Mouse (Mus musculus) lung, postnatal 14 days (tissue): ENCODE measurements around the gene Ifi208.
A peak's percentile ranks its signal among the peaks of the same experiment; 100 is the strongest.
"Not testable (repeated sequence)": the region's sequence is repeated elsewhere in the genome, so short reads cannot be mapped to it uniquely, and the experiment has no call there.

Experiments used
- DNase-seq: peaks from one replicate; pipeline ENCODE4 v3.0.0; 2021

Ifi208 gene

DNA sequence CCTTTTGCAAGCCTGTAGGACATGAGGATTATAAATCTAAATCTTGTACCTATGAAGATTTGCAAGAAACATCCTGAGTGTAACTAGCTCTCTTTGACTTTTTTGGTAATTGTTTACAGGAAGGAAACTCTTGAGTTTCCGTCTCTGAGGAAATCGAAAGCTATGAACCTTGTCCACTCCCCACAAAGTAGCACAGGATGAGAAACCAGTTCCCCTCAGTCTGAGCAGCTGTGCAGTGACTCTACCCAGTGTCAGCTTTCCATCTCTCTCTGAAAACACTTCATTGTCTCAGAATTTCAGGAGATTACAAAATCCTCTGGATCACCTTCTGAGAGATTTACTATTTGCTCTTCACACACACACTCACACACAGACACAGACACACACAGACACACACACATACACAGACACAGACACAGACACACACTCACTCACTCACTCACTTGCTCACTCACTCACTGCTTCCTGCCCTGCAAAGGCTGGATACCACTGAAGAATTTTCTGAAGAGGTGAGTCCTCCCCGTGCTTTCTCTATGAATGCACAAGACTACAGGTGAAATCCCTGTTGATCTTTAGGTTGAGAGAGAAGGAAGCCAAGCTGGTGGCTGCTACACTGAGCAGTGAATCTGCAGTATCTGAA lies at the start of gene Ifi208:
Gene Ifi208, plus strand, starts transcription at position 218 of the 640 bp plus-strand sequence.
- DNase-seq = peak; percentile 3

DNA sequence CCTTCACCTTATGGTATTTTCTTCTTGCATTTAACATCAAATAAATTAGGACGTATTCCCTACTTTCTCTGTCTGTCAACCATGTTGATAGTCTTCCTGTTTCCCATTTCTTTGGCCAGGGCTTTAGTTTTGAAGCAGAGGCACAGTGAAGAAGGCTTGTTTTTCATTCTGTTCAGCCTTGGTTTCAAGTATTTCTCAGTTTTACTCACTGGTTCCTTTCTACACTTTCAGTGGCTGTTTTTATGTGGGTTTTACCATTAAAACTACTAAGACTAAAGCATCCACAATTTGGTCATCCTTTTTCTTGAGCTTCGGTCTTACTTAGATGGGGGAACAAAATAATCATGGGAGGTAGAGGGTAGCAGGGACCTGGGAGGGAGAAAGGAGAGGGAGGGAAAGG lies 49.4 kb upstream of the Ifi208 start:
- DNase-seq = no peak

DNA sequence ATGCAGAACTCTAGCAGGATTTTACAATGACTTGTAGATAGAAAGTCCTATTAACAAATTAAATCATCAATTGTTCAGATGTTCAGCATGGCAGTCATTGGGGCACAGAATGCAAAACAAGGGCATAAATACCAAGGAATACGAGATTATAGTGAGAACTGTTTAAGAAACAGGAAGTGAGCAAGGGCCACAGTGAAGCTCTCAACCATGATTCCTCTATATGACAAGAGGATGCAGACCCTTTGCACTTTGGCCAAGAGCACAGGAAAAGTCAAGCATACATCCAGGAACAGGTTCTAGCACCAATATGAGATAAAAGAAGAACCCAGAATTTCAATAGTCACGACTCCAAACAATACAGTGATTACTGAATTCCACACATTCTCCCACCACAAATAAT lies 46.8 kb upstream of the Ifi208 start:
- no peak for DNase-seq

DNA sequence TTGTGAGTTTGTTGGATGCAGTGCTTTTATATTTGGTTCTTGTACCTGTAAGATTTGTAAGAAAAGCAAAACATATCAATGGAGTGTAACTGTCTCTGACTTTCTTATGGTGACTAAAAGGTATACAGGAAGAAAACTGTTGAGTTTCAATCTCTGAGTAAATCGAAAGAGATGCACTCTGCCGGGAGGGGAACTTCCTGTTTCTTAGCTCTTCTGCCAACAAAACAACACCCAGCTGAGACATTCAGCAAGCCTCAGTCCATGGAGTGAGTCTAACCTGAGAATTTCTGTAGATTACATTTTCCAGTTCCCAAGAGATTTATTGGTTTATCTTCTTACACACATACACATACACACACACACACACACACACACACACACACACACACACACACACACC lies 42.9 kb upstream of the Ifi208 start, which contains the start of gene Ifi209:
Gene Ifi209, plus strand, starts transcription at position 296 of the 400 bp plus-strand sequence.
- not testable (repeated sequence) for DNase-seq

DNA sequence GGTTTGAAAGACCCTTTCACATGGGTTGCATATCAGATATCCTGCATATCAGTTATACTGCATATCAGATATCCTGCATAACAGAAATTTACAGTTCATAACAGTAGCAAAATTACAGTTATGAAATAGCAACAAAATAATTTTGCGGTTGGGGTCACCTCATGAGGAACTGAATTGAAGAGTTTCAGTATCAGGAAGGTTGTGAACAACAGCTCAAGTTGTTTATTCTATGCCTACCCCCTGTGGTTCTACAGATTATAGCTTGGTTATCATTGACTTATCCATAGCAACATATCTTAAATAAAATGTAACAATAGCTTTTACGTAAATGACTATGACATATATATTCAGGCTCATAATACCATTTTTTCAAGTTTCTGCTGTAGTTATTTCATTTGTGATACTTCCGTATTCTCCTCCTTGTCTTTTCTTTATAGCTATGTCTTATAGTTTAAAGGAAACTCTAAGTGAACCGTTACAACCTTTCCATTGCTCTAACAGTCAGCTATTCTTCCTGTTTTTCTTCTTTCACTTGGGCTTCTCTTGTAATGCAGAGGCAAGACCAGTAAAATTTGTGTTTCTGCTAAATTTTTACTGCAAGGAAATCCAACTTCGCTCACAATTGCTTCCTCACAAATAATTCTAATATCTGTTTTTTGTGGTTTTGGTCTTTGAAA lies 39.4 kb upstream of the Ifi208 start:
- DNase-seq = no peak

DNA sequence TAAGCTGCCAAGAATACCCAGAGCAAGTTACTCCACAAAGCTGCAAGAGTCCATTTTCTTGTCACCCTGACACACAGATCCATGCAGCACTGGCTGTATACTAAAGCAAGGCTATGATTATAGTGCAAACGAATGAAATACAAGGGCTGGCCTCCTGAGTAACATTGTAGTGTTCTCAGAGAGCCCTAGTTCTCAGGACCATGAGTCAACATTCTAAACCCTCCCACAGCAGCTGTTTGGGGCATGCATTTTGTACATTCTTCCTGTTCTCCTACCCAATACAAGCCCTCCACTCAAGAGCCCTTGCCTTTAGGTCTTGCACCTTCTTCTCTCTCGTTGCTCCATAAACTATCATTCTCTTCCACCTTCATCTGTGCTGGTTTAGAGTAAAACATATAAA lies 28.1 kb upstream of the Ifi208 start:
- no peak for DNase-seq

DNA sequence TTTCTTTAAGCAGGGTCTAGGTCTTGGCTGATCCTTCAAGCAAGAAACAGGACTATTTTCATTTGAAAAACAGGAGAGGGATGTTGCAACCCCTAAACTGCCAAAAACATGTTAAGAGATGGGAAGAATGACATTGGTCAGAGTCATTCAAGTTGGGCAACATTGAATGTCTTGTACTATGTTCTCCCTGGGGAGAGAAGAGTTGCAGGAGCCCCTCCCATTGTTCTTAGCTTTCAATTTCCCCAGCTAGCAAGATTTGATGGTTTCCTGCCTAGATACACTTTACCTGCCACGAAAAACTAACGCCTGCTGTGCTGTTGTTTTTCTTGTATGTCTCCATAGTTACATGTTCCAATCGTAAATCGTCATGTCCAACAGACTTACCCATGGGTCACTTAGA lies 15.5 kb upstream of the Ifi208 start:
- no peak for DNase-seq

DNA sequence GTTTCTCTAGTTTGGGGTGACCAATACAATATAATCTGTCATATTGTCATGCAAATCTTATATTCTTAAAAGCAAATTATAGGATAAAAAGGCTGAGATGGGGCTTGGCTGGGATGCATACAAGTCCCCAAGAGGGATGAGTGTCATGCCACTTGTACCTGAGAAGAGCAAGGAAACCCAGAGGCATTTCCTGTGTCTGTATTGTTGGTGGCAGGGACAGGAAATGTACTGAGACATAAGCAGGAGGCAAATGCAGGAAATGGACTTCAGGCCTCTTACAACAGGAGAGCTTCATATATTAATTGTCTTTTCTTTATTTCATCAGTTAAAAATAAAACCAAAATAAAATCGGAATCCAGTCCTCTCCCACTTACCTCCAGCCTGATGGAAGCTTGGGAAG lies 5.1 kb downstream of the Ifi208 start:
- DNase-seq = not testable (repeated sequence)

DNA sequence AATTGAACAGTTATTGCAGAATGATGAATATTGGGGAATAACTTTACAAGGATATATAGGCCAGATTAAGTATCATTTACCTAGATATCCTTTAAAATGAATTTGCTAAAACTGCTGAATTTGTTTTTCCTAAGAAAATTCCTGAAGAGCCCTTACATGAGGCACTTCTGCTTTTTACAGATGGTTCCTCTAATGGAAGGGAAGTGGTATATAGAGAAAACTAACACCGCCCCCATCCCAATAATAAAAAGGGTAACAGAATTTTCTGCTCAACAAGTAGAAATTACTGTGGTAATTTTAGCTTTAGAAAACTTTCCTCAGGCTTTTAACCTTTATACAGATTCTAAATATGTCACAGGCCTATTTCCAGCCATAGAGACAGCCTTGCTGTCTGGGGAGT lies 20.8 kb downstream of the Ifi208 start:
- no peak for DNase-seq

DNA sequence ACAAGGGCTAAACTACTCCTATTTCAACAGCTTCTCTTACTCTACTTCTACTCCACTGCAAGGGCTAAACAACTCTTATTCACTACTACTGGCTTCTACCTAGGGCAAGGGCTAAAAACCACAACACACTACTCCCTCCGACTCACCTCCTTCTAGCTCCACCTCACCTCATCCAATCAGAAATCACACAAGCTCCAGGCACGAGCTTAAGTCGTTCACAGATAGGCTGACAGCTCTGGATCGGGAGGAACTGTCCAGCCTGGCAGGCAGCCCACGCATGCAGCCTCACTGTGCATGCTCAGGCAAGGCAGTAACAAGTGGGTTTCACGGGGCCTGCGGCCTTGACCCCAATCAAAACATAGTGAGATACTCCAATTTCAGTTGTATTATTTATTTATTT lies 59.7 kb downstream of the Ifi208 start:
- no peak for DNase-seq

DNA sequence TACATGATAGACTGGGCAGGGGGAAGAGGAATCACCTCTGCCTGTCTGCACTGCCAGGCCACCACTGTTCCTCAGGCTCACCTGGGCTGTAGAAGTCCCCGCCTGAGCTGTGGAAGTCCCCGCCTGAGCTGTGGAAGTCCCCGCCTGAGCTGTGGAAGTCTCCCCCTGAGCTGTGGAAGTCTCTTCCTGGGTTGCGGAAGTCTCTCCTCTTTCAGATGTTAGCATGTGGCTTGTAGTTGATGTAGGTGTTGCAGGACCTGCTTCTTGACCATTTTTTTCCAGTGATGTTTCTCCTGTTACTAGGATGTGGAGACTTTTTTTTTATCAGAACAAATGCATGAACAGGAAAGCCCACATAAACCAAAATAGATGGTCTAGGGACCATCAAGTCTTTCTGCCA lies 61.5 kb downstream of the Ifi208 start:
- not testable (repeated sequence) for DNase-seq

DNA sequence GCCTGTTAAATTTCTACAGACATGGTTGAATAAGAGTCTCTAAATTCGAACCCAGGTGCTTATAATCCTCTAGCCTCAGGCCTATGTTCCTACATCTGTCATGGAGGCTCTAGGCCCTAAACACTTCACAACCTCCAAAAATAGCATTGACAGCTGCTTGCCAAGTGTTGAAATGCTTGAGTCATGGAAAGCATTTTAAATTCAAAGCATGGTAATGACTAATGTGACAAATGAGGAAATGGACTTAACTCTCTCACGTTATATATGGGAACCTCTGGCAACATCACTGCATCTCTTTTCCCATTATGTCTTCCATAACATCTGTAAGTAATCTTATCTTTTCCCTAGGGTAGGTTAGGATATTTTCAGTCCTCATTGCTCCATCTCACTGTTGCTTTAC lies 63.5 kb downstream of the Ifi208 start:
- no peak for DNase-seq

DNA sequence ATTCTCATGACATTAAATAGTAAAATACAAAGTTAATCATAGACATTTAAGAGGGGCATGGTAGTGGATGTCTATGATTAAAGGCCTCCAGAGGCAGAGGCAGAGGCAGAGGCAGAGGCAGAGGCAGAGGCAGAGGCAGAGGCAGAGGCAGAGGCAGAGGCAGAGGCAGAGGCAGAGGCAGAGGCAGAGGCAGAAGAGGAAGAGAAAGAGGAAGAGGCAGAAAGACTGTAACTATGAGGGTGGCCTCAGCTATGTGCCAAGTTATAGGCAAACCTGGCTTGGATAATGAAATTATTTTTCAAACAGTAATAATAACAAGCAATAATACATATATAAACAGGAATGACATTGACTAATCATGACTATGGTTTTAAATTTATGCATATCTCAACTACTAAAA lies 67.1 kb downstream of the Ifi208 start:
- DNase-seq = no peak

DNA sequence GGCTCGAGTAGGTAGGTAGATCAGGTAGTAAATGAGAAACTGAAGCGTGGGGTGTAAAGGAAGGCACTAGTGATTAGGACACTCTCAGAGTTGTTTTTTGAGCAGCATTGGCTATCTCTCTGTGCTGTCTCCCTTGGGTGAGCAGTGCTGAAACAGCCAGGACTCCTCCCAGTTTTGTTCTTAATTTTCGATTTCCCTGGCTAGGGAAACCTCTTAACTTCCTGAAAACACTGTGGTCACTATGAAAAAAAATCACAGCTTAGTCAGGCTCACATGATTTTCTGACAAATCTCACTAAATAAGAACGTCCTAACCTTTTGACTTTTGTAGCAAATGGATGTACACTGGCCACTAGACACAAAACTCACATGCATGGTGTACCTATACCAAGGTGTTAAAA lies 68.2 kb downstream of the Ifi208 start, which contains the start of gene Ifi207:
Gene Ifi207, minus strand, starts transcription at position 92 of the 400 bp plus-strand sequence.
- no peak for DNase-seq

DNA sequence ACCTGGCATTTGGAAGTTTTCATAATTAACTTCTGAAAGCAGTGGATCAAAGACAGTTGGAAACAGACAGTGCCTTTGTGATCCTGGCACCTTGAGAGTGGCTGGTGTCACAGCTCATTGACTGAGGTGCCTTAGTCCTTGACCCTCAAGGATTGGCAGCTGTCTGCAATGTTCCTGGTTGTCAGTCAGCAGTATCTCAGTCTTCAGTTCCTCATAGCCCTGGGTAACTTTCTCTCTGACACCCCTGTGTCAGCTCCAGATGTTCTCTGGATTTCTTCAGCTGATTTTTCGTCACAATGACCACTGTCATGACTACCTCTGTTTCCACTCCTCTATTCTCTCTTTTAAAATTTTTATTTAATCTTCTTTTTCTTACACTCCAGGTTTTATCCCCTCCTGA lies 68.8 kb downstream of the Ifi208 start:
- no peak for DNase-seq
